Mouse (Mus musculus) MEL (cell line): ENCODE data around the gene As3mt. TPM values are rescaled to one million over a fixed set of nuclear protein-coding genes. Genes with fewer than 3 reads are reported as not detected.

Source experiments
- DNase-seq: peaks from one replicate; pipeline ENCODE4 v3.0.0; 2011; ENCODE audit warnings: low read depth, low spot score
- H3K27ac ChIP-seq: 2 replicates; pipeline ENCODE4 v1.5.1; 2012; ENCODE audit warnings: low read depth, mild to moderate bottlenecking, control low read depth, low read length, moderate library complexity; ENCODE audit not compliant: control insufficient read depth
- H3K27me3 ChIP-seq, 2 experiments: fragments of 150-350 bp in 1 of 2; sonication (generic) in 1 of 2; 2 replicates each; pipeline ENCODE4 v1.6.1; 2012; ENCODE audit warnings: low read length in 2 of 2, mild to moderate bottlenecking in 2 of 2, improper control_type of control experiment in 1 of 2, moderate library complexity in 1 of 2; ENCODE audit not compliant: insufficient read depth in 2 of 2, control insufficient read depth in 1 of 2
- H3K36me3 ChIP-seq, 2 experiments: 2 replicates each; pipeline ENCODE4 v1.6.1; 2012 to 2014; ENCODE audit warnings: low read length in 2 of 2, improper control_type of control experiment in 1 of 2, inconsistent platforms in 1 of 2, mild to moderate bottlenecking in 1 of 2; ENCODE audit not compliant: insufficient read depth in 2 of 2, control insufficient read depth in 1 of 2
- H3K4me1 ChIP-seq, 2 experiments: fragments of 150-350 bp in 1 of 2; sonication (generic) in 1 of 2; 2 replicates each; pipeline ENCODE4 v1.6.1; 2012; ENCODE audit warnings: low read length in 2 of 2, improper control_type of control experiment in 1 of 2, mild to moderate bottlenecking in 1 of 2; ENCODE audit not compliant: insufficient read depth in 2 of 2, control insufficient read depth in 1 of 2
- H3K4me3 ChIP-seq, 2 experiments: fragments of 150-350 bp in 1 of 2; sonication (generic) in 1 of 2; 2 replicates each; pipeline ENCODE4 v1.5.1; 2012; ENCODE audit warnings: low read depth in 2 of 2, low read length in 2 of 2, mild to moderate bottlenecking in 2 of 2, moderate library complexity in 2 of 2, control low read depth in 1 of 2, improper control_type of control experiment in 1 of 2; ENCODE audit not compliant: control insufficient read depth in 1 of 2, insufficient read depth in 1 of 2
- H3K79me2 ChIP-seq: 2 replicates; pipeline ENCODE4 v1.6.1; 2012; ENCODE audit warnings: mild to moderate bottlenecking, low read length, moderate library complexity; ENCODE audit not compliant: control insufficient read depth, poor library complexity, insufficient read depth
- H3K9ac ChIP-seq: 2 replicates; pipeline ENCODE4 v1.6.1; 2012; ENCODE audit warnings: low read depth, mild to moderate bottlenecking, control low read depth, low read length, moderate library complexity; ENCODE audit not compliant: control insufficient read depth, poor library complexity, severe bottlenecking
- H3K9me3 ChIP-seq: fragments of 150-350 bp; sonication (generic); replicated peaks from 2 replicates; pipeline ENCODE4 v1.6.1; 2012; ENCODE audit warnings: mild to moderate bottlenecking, low read length, improper control_type of control experiment, moderate library complexity; ENCODE audit not compliant: insufficient read depth
- CHD1 ChIP-seq: IDR thresholded peaks from 2 replicates; pipeline ENCODE4 v1.6.1; 2012; ENCODE audit warnings: low read depth, mild to moderate bottlenecking, inconsistent platforms, low read length, improper control_type of control experiment
- E2F4 ChIP-seq: IDR thresholded peaks from 2 replicates; pipeline ENCODE4 v1.6.1; 2011; ENCODE audit warnings: low read depth, low read length, improper control_type of control experiment, borderline replicate concordance
- ELF1 ChIP-seq: IDR thresholded peaks from 2 replicates; pipeline ENCODE4 v1.6.1; 2014; ENCODE audit warnings: low read depth, mild to moderate bottlenecking, inconsistent platforms, low read length, improper control_type of control experiment, moderate library complexity
- EP300 ChIP-seq, 2 experiments: IDR thresholded peaks; 2 replicates each; pipeline ENCODE4 v1.6.1; 2011; ENCODE audit warnings: improper control_type of control experiment in 2 of 2, low read length in 2 of 2, low read depth in 1 of 2, mild to moderate bottlenecking in 1 of 2
- ETS1 ChIP-seq: IDR thresholded peaks from 2 replicates; pipeline ENCODE4 v1.6.1; 2012; ENCODE audit warnings: low read depth, mild to moderate bottlenecking, inconsistent platforms, low read length, improper control_type of control experiment, moderate library complexity
- HCFC1 ChIP-seq: IDR thresholded peaks from 2 replicates; pipeline ENCODE4 v1.6.1; 2012; ENCODE audit warnings: low read depth, mild to moderate bottlenecking, inconsistent platforms, low read length, improper control_type of control experiment, moderate library complexity
- JUND ChIP-seq: IDR thresholded peaks from 2 replicates; pipeline ENCODE4 v1.6.1; 2011; ENCODE audit warnings: low read depth, mild to moderate bottlenecking, improper control_type of control experiment, low read length
- KAT2A ChIP-seq: conservative IDR thresholded peaks from 2 replicates; pipeline ENCODE4 v1.6.1; 2012; ENCODE audit warnings: low read depth, low read length, improper control_type of control experiment, inconsistent platforms
- MAX ChIP-seq: IDR thresholded peaks from 2 replicates; pipeline ENCODE4 v1.6.1; 2011; ENCODE audit warnings: low read length, improper control_type of control experiment
- MEF2A ChIP-seq: IDR thresholded peaks from 2 replicates; pipeline ENCODE4 v1.6.1; 2014; ENCODE audit warnings: low read depth, mild to moderate bottlenecking, inconsistent platforms, low read length, improper control_type of control experiment; ENCODE audit not compliant: poor library complexity, insufficient replicate concordance, severe bottlenecking; ENCODE audit errors: extremely low read depth
- MXI1 ChIP-seq: IDR thresholded peaks from 2 replicates; pipeline ENCODE4 v1.6.1; 2011; ENCODE audit warnings: mild to moderate bottlenecking, low read depth, low read length, improper control_type of control experiment
- MYC ChIP-seq: IDR thresholded peaks from 2 replicates; pipeline ENCODE4 v1.6.1; 2011; ENCODE audit warnings: low read depth, mild to moderate bottlenecking, low read length, improper control_type of control experiment, moderate library complexity
- POLR2A ChIP-seq, 2 experiments: IDR thresholded peaks; 2 replicates each; pipeline ENCODE4 v1.6.1; 2011 to 2012; ENCODE audit warnings: low read length in 2 of 2, mild to moderate bottlenecking in 2 of 2, control low read depth in 1 of 2, improper control_type of control experiment in 1 of 2, low read depth in 1 of 2, moderate library complexity in 1 of 2; ENCODE audit not compliant: control insufficient read depth in 1 of 2, insufficient read depth in 1 of 2, poor library complexity in 1 of 2
- RCOR1 ChIP-seq: IDR thresholded peaks from 2 replicates; pipeline ENCODE4 v1.6.1; 2012; ENCODE audit warnings: low read depth, mild to moderate bottlenecking, inconsistent platforms, low read length, improper control_type of control experiment
- SIN3A ChIP-seq: IDR thresholded peaks from 2 replicates; pipeline ENCODE4 v1.6.1; 2012; ENCODE audit warnings: low read length, improper control_type of control experiment, inconsistent platforms
- TAL1 ChIP-seq: IDR thresholded peaks from 2 replicates; pipeline ENCODE4 v1.6.1; 2012; ENCODE audit warnings: mild to moderate bottlenecking, inconsistent platforms, low read length, moderate library complexity, mixed read lengths
- TBP ChIP-seq: IDR thresholded peaks from 2 replicates; pipeline ENCODE4 v1.8.0; 2011; ENCODE audit warnings: low read depth, low read length, improper control_type of control experiment
- UBTF ChIP-seq: IDR thresholded peaks from 2 replicates; pipeline ENCODE4 v1.6.1; 2012; ENCODE audit warnings: low read depth, mild to moderate bottlenecking, inconsistent platforms, low read length, improper control_type of control experiment, moderate library complexity, borderline replicate concordance; ENCODE audit not compliant: insufficient read depth
- USF2 ChIP-seq, 2 experiments: IDR thresholded peaks; 2 replicates each; pipeline ENCODE4 v1.6.1; 2011 to 2012; ENCODE audit warnings: improper control_type of control experiment in 2 of 2, low read length in 2 of 2, borderline replicate concordance in 1 of 2, inconsistent platforms in 1 of 2, low read depth in 1 of 2, mild to moderate bottlenecking in 1 of 2; ENCODE audit not compliant: insufficient read depth in 1 of 2
- ZNF384 ChIP-seq: IDR thresholded peaks from 2 replicates; pipeline ENCODE4 v1.6.1; 2012; ENCODE audit warnings: low read depth, mild to moderate bottlenecking, inconsistent platforms, low read length, improper control_type of control experiment
- polyA plus RNA-seq, 2 experiments: library from polyadenylated mRNA; stranded (reverse) in 1 of 2; unstranded in 1 of 2; fragments of >175 nt in 1 of 2; fragments of >200 nt in 1 of 2; gene quantifications; 2 replicates each; pipeline versions ENCODE4 v1.2.1 to v1.2.4; 2012; ENCODE audit warnings: low replicate concordance in 2 of 2, low read depth in 1 of 2; ENCODE audit not compliant: insufficient read length in 2 of 2, insufficient read depth in 1 of 2, missing spikeins in 1 of 2
- total RNA-seq: library from RNA; depleted of rRNA; stranded (reverse); fragments of 300-350 nt; gene quantifications from 2 replicates; pipeline ENCODE4 v1.2.3, GENCODE M21; 2012

Gene As3mt
- total and polyA plus RNA-seq, 3 experiments = 17.0 to 52.2 TPM; not detected in 1

GRCm38 (mm10) chr19:46697840-46698517 lies 9.3 kb upstream of the As3mt start:
- H3K9ac ChIP-seq = peak overlapping the region; percentile 54
- H3K36me3 ChIP-seq = peaks cover 0 to 17% of the 10 kb centered on the region in 2 experiments; a peak in 2 of 4 replicates
- H3K4me3 ChIP-seq = peak overlapping the region; percentile 32 to 39
- no peaks in the 10 kb centered on the region; the same call in 1 of the 2 replicates for H3K79me2 ChIP-seq
- H3K27me3 ChIP-seq = no peaks in the 10 kb centered on the region
- peak overlapping the region; percentile 50 for H3K27ac ChIP-seq
- no peak for TF ChIP-seq KAT2A
- peak; percentile 43; the same call in 1 of the 2 replicates for TF ChIP-seq MAX
- TF ChIP-seq ELF1 = no peak
- peak in 1 of 2 experiments; percentile 68; a peak in 2 of 4 replicates for TF ChIP-seq EP300 (IDR thresholded peaks at IDR 0.05; ENCODE audit: low read depth in 1 of 2, low read length in 2 of 2)
- no peak; the same call in 1 of the 2 replicates for TF ChIP-seq MXI1
- no peak for TF ChIP-seq USF2 (IDR thresholded peaks at IDR 0.05; ENCODE audit: borderline replicate concordance in 1 of 2, insufficient read depth in 1 of 2, low read depth in 1 of 2, low read length in 2 of 2)
- 0 out of 2 replicates have a peak, but pooled peaks have one; percentile 9 for TF ChIP-seq TAL1
- TF ChIP-seq POLR2A (IDR thresholded peaks at IDR 0.05; ENCODE audit: control insufficient read depth in 1 of 2, insufficient read depth in 1 of 2, low read depth in 1 of 2, low read length in 2 of 2, poor library complexity in 1 of 2) = 0 out of 4 replicates have a peak, but pooled peaks of 1 of the 2 experiments have one; percentile 26
- 0 out of 2 replicates have a peak, but pooled peaks have one; percentile 15 for TF ChIP-seq MYC
- peak; percentile 47 for TF ChIP-seq ZNF384
- peak; percentile 50; the same call in 1 of the 2 replicates for TF ChIP-seq SIN3A
- peak; percentile 87 for TF ChIP-seq ETS1
- TF ChIP-seq TBP = peak; percentile 22; the same call in 1 of the 2 replicates
- TF ChIP-seq HCFC1 = peak; percentile 34; the same call in 1 of the 2 replicates
- no peak for TF ChIP-seq E2F4
- no peak for TF ChIP-seq CHD1
- TF ChIP-seq, all 39 proteins: peak for 10
- peaks cover 5 to 32% of the 10 kb centered on the region in 2 experiments for H3K4me1 ChIP-seq
- H3K9me3 ChIP-seq = no peaks in the 10 kb centered on the region
- DNase-seq = peak; percentile 81

GRCm38 (mm10) chr19:46699011-46699481 lies 8.2 kb upstream of the As3mt start:
- peaks cover 5 to 25% of the 10 kb centered on the region in 2 experiments for H3K4me1 ChIP-seq
- no peaks in the 10 kb centered on the region for H3K9me3 ChIP-seq
- H3K79me2 ChIP-seq = no peaks in the 10 kb centered on the region; the same call in 1 of the 2 replicates
- DNase-seq = peak; percentile 85
- H3K9ac ChIP-seq = peak overlapping the region; percentile 29
- no peaks in the 10 kb centered on the region for H3K27me3 ChIP-seq
- H3K36me3 ChIP-seq = peaks cover 0 to 12% of the 10 kb centered on the region in 2 experiments; a peak in 2 of 4 replicates
- TF ChIP-seq JUND = peak; percentile 72; the same call in 1 of the 2 replicates
- TF ChIP-seq MEF2A = no peak
- TF ChIP-seq UBTF = 0 out of 2 replicates have a peak, but pooled peaks have one; percentile 26
- TF ChIP-seq ETS1 = peak; percentile 77
- peak; percentile 62; the same call in 1 of the 2 replicates for TF ChIP-seq SIN3A
- TF ChIP-seq EP300 (IDR thresholded peaks at IDR 0.05; ENCODE audit: low read depth in 1 of 2, low read length in 2 of 2) = peak in 1 of 2 experiments; percentile 45; a peak in 3 of 4 replicates
- TF ChIP-seq RCOR1 = no peak
- peak; percentile 9 to 27; a peak in 1 of 4 replicates for TF ChIP-seq POLR2A (IDR thresholded peaks at IDR 0.05; ENCODE audit: control insufficient read depth in 1 of 2, insufficient read depth in 1 of 2, low read depth in 1 of 2, low read length in 2 of 2, poor library complexity in 1 of 2)
- peak; percentile 41; the same call in 1 of the 2 replicates for TF ChIP-seq ELF1
- peak overlapping the region; percentile 48 for H3K27ac ChIP-seq
- peak overlapping the region; percentile 3 to 24; a peak in 2 of 4 replicates for H3K4me3 ChIP-seq
